Mouse (Mus musculus) erythroblast, embryonic 14.5 days (primary cell): ENCODE results near the gene Vmn2r99.

ENCODE experiments used
- GATA1 ChIP-seq: IDR thresholded peaks from 2 replicates; pipeline ENCODE4 v1.6.1; 2012; ENCODE audit warnings: low read length, inconsistent platforms, mixed read lengths
- TAL1 ChIP-seq: IDR thresholded peaks from 3 replicates; pipeline ENCODE4 v1.6.1; 2012; ENCODE audit warnings: low read length, inconsistent platforms, mixed read lengths

DNA sequence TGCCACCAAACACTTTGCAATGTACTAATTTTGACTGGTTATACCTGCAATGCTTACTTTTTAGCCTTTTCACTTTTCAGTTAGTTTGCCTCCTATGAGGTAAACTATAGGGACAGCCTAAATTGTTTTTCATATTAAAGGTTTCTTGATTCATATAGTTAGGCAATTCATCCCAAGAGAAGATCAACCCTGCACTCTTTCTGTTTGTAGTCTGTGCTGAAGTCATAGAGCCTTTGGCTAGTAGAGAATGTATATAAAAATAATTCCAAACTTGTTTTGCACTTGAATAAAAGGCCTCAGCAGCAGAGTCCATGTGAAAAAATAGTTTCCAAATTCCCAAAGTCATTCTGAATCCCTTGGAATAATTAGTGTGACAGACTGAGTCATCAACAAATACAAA is at the start of gene Vmn2r99:
- TF ChIP-seq GATA1, result no peak
- no peak for TF ChIP-seq TAL1
